Mouse (Mus musculus) naive thymus-derived CD4-positive, alpha-beta T cell, adult 2 months (primary cell): ENCODE results near the gene Tuba1c.
A peak's percentile ranks its signal among the peaks of the same experiment; 100 is the strongest.

Source experiments
- DNase-seq: peaks from one replicate; pipeline ENCODE4 v3.0.0-alpha.2; 2011; ENCODE audit warnings: low read depth

Gene Tuba1c

DNA sequence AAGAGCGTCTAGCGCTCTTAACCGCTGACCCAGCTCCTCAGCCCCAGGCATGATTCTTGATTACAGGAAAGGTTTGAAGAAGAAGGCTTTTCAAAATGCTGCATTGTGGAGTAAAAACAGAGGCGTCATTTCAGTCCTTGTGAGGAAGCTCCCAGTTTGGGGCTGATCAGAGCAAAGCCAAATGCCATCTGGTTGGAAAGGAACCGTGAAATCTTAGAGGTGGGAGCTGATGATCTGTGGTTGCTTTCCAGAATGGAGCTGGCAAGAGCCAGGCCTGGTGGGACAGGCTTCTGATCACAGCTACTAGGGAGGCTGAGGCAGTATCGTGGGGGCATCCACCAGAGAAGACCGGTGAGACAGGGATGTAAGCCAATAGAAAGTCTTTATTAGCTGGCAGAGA, 32.9 kb upstream of the Tuba1c start:
- DNase-seq: no peak

DNA sequence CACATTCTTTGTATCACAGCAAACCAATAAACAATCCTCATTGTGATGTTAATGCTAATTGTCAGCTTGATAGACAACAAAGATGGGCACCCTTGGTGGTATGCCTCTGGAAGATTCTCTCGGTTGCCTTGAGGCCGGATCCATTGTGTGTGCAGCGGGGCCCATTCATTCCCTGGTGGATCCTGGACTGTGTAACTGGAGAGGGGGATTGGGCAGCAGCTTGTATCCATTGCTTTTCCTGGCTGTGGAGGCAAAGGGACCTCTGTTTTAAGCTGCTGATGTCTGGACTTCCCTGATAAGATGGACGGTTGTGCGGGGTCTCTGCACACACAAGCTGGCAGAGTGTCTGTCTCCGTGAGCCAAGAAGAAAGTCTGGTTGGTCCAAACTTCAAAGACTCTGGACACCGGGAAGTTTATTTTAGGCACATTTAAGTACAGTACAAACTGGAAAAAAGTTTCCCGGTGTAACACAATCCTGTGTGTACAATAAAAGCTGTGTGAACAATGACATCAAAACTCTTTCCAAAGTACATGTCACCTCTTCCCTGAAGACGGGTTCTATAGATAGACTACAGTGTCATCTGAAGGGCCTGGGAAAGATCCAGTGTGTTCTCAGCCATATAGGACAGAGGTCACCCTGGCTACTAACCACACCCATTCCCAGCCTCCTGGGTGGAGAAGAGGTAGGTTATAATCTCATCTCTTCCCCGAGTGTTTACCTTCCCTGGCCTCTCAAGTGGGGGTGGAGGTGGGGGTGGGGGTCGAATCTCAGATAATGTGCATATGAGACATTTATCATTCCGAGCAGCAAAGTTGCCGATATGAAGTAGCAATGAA, 31.5 kb upstream of the Tuba1c start:
- DNase-seq: no peak

DNA sequence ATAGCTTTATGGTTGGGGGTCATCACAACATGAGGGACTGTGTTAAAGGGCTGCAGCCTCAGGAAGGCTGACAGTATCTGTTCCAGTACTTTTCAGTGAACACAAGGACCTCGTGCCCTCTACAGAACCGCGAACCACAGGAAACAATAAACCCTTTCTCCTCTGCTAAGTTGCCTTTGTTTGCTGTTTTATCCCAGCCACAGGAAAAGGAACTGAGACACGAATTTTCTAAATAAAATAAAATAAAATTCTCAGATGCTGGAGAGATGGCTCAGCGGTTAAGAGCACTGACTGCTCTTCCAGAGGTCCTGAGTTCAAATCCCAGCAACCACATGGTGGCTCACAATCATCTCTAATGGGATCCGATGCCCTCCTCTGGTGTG, 30.9 kb upstream of the Tuba1c start:
- DNase-seq: no peak

DNA sequence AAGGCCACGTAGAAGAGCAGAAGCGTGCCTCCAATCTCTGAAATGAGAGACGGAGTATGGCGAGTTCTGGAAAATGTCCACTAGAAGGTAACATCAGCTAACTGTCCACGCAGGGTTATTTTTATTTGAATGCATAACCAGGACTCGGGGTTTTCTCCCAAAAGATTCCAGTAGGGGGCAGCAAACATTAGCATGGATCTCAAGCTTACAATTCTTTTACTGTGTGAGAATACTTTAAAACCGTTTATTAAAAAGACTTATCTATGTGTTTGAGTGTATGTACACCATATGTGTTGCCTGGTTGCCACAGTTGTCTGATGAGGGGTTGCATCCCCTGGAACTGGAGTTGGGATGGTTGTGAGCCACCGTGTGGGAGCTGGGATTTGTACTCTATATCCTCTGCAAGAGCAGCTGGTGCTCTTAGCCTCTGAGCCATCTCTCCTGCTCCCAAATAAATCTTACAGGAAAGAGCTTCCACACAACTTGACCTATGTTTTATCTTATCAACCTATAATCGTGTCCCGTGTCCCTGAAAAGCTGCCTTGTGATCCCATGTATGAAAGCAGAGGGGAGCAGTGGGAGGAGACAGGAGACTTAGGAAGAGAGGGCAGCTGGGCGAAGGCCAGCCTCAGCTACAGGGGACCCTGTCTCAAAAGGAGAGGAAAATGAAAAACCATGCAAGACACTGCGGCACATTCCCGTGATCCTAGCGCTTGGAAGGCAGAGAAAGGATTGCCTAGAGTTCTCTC, 29.0 kb upstream of the Tuba1c start:
- DNase-seq: peak; percentile 85

DNA sequence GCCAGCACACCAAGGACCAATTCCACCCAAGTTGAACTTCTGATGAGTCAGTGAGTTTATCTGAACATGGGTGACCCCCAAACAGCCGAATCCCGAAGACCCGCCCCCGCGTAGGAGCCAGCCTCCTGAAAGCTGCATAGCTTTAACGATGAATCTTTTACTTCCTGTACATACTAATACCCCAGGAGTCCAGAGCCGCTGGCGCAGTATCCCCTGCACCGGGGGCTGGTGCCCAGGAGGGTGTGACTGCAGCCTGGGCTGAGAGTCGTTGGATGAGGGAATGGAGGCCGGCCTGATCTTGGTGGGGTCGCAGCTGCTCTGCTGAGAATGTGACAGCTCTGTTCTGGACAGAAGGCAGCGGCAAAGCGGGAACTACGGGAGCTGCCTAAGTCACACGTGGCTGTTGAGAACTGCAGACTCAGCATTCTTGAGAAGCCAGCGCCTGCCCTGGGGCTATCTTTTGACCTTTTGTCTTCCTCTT, 28.2 kb upstream of the Tuba1c start:
- no peak for DNase-seq

DNA sequence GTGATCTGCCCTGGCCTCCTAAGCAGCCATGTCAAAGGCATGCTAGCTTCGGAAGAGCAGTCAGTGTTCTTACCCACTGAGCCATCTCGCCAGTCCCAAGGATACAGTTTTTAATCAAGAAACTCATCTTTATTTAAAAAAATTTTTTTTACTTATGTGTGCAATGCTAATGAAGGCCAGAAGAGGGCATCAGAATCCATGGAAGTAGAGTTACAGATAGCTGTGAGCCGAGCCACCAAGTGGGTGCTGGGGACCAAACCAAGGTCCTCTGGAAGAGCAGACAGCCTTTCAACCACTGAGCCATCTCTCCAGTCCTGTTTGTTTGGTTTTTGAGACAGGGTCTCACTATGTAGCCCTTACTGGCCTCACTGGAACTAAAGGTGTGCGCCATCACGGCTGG, 26.1 kb upstream of the Tuba1c start:
- DNase-seq: no peak

DNA sequence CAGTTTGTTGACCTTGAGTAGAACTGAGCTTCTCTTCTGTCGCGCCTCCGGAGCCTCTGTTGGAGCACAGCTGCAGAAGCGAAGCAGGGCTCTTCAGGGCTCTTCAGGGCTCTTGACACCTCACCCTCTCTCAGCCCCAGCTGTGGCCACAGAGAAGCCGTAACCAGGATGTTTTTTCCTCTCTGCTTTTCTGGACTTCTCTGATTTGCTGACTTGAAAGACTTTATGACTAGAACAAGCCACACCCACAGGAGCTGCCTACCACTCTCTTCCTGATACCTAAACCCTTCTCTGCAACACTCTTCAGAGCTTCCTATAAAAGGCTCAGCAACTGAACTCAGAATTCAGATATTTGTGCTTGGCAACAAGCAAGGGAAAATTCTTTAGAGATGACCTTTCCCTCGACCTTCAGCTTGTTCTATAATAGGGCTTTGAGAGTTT, 20.9 kb upstream of the Tuba1c start:
- peak; percentile 90 for DNase-seq

DNA sequence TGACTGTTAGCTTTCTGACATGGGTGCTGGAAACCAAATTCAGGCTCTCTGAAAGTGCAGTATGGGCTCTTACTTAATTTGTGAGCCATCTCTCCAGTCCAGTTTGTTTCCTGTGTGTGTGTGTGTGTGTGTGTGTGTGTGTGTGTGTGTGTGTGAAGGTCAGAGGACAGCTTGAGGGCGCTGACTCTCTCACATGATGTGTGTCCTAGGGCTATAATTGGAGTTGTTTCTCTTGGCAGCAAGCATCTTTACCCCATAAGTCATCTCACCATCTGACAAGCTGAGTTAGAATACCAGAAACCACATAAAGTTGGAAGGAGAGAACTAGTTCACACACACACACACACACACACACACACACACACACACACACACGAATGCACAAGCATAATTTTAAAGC, 18.8 kb upstream of the Tuba1c start:
- no peak for DNase-seq

DNA sequence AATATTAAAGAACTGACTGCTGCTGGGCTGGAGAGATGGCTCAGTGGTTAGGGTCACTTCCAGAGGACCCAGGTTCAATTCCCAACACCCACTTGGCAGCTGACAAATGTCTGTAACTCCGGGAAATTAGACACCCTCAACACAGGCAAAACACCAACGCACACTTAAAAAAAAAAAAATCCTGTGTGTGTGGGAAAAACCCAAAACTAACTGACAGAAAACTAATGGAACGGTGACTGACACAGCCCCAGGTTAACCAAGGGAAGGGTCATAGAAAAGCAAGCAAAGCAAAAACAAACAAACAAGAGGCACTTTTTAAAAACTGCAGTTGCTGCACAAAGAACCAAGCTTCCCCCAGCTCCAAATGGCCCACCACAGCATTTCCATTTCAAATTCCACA, 17.7 kb upstream of the Tuba1c start:
- DNase-seq: no peak

DNA sequence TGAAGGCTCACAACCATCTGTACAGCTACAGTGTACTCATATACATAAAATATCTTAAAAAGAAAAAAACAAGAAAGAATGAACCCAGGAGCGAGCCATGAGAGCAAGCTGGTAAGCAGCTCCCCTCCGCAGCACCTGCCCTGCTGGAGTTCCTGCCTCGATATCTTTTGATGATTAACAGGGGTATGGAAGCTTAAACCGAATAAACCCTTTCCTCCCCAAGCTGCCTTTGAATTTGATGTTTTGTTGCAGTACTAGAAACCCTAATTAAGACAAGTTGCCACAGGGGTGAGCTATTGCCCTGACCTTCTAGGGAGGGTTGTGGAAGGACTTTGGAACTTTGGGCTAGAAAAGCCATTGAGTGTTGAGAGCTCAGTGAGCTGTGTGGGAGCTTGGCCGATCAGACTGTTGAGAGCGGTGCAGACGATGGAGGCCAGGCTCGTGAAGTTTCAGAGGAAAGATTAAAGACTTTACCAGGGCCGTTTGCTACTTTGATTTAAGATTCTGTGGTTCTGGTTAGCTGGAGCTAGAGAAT, 15.1 kb upstream of the Tuba1c start:
- no peak for DNase-seq

DNA sequence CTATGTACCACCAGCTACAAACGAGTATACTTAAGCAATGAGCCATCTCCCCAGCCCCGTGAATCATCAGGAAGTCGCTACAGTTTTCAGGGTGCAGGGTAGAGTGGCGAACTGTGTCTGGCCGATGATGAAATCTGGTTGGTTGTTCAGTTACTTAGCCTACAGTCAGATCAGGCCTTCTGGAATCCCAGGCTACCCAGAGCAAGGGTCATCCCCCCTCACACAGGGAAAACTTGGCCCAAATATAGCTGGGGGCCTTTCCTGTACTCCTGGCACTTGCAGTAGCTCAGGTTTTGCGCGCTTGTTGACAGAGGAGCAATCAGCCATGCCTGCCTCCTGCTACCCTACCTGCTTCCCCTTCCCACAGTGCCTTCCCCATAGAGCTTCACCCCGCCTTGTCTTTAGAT, 12.3 kb upstream of the Tuba1c start:
- DNase-seq: no peak

DNA sequence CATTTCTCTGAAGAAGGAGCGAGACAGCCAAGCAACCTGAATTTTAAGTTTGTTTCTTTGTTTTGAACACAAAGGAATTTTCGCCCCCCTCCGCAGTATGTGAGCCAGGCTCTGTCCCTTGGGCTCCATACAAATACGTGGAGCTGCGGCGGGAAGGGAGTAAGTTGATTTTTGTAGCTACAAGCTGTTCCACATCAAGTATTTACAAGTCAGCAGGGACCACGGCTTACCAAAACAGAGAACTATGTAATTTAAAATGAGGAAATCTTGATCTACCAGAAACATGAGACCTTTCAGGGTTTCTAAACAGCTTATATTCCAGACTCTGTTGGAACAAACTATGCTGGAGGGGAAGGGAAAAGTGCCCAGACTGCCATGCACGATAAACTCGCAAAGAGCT, 11.7 kb upstream of the Tuba1c start:
- DNase-seq: no peak

DNA sequence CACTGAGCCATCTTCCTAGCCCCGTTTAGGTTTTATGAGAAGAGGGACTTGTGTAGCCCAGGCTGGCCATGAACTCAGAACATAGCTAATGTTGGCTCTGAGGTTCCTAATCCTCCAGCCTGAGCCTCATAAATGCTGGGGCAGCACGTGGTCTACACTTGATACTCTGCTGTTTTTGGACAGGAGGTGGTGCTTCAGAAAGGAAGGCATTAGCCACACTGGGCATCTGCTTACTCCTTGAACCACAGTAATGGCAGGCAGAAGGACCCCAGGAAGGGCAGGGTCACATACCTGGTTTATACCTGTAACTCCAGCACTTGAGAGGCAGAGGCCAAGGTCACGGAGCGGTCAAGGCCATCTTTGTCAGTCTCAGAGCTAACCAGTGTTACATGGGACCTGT, 11.1 kb upstream of the Tuba1c start:
- no peak for DNase-seq

DNA sequence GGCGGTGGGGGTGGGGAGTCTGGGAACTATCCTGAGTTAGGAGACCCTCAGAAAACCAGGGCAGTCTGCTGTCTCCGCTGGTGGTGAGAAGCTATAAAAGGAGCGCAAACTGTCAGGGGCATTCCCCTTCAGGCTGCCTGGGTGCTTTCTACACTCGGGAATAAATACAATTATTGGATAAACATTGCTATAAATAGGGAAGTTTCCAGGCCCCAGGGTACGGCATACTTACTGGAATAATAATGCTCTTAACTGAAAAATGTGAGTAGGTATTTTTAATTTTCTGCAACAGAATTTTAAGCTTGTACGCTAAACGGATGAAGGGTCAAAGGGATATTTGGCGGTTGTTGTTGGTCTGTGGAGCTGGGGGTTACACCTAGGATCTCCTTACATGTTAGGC, 10.3 kb upstream of the Tuba1c start:
- no peak for DNase-seq

DNA sequence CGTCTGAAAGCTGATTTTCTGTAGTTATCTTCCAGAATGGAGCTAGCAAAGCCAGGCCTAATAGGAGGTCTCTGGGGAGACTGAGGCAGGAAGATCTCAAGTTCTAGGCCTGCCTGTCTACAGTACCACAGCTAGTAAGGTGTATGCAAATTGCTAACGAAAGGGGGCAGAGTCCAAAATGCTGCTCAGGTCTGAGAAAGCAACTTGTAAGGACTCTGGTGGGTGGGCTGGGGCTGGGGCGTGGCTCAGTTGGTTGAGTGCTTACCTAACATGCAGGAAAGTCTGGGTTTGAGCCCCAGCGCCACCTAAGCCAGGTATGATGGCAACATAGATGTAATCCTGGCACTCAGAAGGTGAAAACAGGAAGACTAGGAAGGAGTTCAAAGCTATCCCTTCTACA, 9.5 kb upstream of the Tuba1c start:
- DNase-seq: no peak

DNA sequence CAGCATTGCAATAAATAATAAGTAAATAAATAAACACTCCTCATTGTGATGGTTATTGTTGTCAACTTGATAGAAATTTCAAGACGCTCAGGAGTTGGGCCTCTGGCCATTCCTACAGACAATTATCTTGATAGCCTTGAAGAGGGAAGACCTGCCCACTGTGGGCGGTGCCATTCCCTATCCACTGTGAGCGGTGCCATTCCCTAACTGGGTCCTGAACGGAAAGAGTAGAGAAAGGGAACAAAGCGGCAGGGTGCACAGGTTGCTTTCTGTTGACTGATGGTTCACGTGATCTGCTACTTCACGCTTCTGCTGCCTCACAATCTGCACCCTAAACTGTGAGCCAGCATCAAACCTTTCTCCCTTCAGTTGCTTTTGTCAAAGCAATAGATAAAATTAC, 8.4 kb upstream of the Tuba1c start:
- no peak for DNase-seq

DNA sequence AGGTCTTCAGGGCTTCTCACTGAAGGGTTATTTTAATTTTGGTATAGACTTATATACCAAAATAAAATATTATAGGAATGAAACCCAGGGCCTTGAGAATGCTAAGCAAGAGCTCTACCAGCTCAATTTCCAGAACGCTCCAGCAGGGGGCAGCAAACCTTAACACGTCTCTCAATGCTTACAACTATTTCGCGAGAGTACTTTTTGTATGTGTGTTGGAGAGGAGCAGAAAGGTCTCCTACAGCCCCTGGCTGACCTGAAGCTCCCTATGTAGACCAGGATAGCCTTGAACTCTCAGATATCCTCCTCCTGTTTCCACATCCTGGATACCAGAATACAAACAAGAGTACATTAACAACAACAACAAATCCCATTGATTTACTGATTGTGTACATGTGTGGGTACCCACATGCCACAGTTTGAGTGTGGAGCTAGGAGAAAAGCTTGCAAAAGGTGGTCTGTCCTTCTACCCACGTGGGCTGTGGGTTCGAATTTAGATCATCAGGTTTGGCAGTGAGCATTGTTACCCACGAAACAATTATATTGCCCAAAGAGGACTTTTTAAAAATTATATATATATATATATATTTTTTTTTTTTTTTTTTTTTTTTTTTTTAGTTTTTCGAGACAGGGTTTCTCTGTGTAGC, 4.9 kb upstream of the Tuba1c start:
- peak; percentile 91 for DNase-seq

DNA sequence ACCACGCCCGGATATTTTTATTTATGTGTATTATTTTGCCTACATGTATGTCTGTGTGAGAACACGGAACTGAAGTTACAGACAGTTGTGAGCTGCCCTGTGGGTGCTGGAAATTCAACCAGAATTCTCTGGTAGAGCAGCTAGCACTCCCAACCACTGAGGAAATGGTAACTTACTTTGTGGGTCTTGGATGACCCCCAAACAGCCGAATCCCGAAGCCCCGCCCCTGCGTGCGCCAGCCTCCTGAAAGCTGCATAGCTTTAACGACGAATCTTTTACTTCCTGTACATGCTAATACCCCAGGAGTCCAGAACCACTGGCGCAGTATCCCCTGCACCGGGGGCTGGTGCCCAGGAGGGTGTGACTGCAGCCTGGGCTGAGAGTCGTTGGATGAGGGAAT, 4.3 kb upstream of the Tuba1c start:
- DNase-seq: no peak

DNA sequence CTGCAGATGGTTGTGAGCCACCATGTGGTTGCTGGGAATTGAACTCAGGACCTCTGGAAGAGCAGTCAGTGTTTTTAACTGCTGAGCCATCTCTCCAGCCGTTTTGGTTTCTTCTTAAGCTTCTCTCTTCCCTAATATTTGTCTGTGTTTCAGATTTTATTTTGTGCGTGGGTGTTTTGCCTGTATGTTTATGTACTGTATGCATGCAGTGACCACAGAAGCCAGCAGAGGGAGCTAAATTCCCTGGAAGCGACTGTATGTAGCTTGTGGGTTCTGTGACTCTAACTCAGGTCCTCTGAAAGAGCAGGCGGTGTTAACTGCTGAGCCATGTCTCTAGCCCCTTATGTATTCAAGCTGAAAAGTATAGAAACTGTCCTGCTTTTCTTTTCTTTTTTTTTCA, 3.4 kb upstream of the Tuba1c start:
- peak; percentile 84 for DNase-seq

DNA sequence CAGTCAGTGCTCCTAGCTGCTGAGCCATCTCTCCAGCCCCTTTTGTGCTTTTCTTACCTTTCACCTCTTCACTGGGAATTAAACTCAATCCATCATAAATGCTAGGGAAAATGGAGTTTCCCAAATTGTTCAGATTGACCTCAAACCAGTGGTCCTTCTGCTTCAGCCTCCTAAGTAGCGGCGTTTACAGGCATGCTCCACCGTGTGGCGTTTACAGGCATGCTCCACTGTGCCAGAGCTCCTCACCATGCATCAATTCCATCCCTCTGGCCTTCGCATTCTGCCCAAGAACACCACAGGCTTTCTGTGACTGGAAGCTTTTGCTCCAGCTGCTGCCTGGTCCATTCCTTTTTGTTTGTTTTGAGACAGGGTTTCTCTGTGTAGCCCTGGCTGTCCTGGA, 2.6 kb upstream of the Tuba1c start:
- no peak for DNase-seq

DNA sequence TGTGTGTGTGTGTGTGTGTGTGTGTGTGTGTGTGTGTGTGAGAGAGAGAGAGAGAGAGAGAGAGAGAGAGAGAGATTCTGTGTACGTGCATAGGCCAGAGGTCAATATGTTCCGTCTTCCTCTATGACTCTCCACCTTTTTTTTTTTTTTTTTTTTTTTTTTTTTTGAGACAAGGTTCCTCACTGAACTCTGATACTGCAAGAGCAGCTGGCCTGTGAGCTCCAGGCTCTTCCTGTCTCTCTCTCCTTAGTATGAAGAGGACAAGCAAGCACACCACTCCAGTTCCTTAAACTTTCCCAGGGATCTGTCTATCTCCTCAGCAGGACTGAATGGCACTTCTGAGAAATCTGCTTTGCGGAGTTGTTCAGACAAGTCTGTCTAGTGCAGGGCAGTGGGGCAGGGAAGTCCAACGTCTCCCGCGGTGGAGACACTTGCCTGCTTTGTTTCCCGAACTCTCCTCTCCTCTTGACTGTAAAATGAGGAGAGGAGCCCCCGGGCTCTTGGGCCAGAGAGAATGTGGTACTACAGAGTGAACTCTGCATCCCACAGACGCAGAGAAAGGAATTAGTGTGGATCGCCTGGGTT, 725 bp upstream of the Tuba1c start:
- DNase-seq: peak; percentile 47
